Mouse (Mus musculus) midbrain, embryonic 14.5 days (tissue): ENCODE results near the gene Gm42715. TPM values are rescaled to one million over a fixed set of nuclear protein-coding genes. Genes with fewer than 3 reads are reported as not detected.
"Not testable (repeated sequence)": the region's sequence is repeated elsewhere in the genome, so short reads cannot be mapped to it uniquely, and the experiment has no call there.

Experiments
- ATAC-seq: fragments of 200-750 bp; cut with Nextera tagmentation; 2 replicates; pipeline ENCODE4 v1.8.0; 2017; ENCODE audit warnings: moderate number of reproducible peaks, moderate library complexity; ENCODE audit not compliant: low FRiP score, low TSS enrichment
- DNase-seq: peaks from one replicate; pipeline ENCODE4 v3.0.0-alpha.2; 2015
- H3K27ac ChIP-seq: fragments of 300-500 bp; sonication (generic); replicated peaks from 2 replicates; pipeline ENCODE4 v1.5.1; 2014; ENCODE audit warnings: mild to moderate bottlenecking, low read depth, low read length, moderate library complexity
- H3K27me3 ChIP-seq: fragments of 300-500 bp; sonication (generic); 2 replicates; pipeline ENCODE4 v1.6.1; 2014; ENCODE audit warnings: low read length, control low read depth, mixed read lengths; ENCODE audit not compliant: control insufficient read depth, insufficient read depth
- H3K36me3 ChIP-seq: fragments of 300-500 bp; sonication (generic); 2 replicates; pipeline ENCODE4 v1.6.1; 2014; ENCODE audit warnings: low read length, control low read depth; ENCODE audit not compliant: control insufficient read depth, insufficient read depth
- H3K4me1 ChIP-seq: fragments of 300-500 bp; sonication (generic); 2 replicates; pipeline ENCODE4 v1.6.1; 2014; ENCODE audit warnings: mild to moderate bottlenecking, antibody characterized with exemption, low read length, control low read depth; ENCODE audit not compliant: control insufficient read depth, insufficient read depth
- H3K4me2 ChIP-seq: fragments of 300-500 bp; sonication (generic); 2 replicates; pipeline ENCODE4 v1.6.1; 2014; ENCODE audit warnings: mild to moderate bottlenecking, low read length, moderate library complexity
- H3K4me3 ChIP-seq: fragments of 300-500 bp; sonication (generic); replicated peaks from 2 replicates; pipeline ENCODE4 v1.5.1; 2014; ENCODE audit warnings: low read depth, low read length
- H3K9ac ChIP-seq: fragments of 300-500 bp; sonication (generic); replicated peaks from 2 replicates; pipeline ENCODE4 v1.6.1; 2014; ENCODE audit warnings: mild to moderate bottlenecking, low read length, moderate library complexity
- H3K9me3 ChIP-seq: fragments of 300-500 bp; sonication (generic); 2 replicates; pipeline ENCODE4 v1.6.1; 2016; ENCODE audit warnings: low read length, control low read depth, mixed read lengths; ENCODE audit not compliant: control insufficient read depth
- WGBS: fragments of 180-500 bp; shearing (Covaris S2); extraction: QIAGEN DNeasy Blood & Tissue Kit; methylation state at CpG from one replicate; pipeline ENCODE4 v1.1.7; 2014; 5-methylcytosine and 5-hydroxymethylcytosine counted together
- polyA plus RNA-seq: library from polyadenylated mRNA; unstranded; fragments of >200 nt; fragmentation: Nextera tagmentation; extraction: Ambion mirVana; gene quantifications from 2 replicates; pipeline ENCODE4 v1.2.1, GENCODE M21; 2014

Gm42715 gene
- polyA plus RNA-seq, 1 experiment from 2014 or later = 20.8 TPM

- DNase-seq (no peak), ATAC-seq (no peak)
- peaks cover 32% of the 10 kb centered on the region for H3K4me1 ChIP-seq
- no peaks in the 10 kb centered on the region for H3K9me3 ChIP-seq
- H3K4me3 ChIP-seq = no peak overlapping the region
- H3K36me3 ChIP-seq = peaks cover 50% of the 10 kb centered on the region
- H3K9ac ChIP-seq = no peak overlapping the region
- H3K27ac ChIP-seq = no peak overlapping the region
- WGBS = 96% methylated on average over 11 of the region's 11 CpGs
- no peaks in the 10 kb centered on the region for H3K27me3 ChIP-seq
- no peak overlapping the region for H3K4me2 ChIP-seq
Measured at GRCm38 (mm10) chr7:127476336-127476735, 43.0 kb upstream of the Gm42715 start.

DNA sequence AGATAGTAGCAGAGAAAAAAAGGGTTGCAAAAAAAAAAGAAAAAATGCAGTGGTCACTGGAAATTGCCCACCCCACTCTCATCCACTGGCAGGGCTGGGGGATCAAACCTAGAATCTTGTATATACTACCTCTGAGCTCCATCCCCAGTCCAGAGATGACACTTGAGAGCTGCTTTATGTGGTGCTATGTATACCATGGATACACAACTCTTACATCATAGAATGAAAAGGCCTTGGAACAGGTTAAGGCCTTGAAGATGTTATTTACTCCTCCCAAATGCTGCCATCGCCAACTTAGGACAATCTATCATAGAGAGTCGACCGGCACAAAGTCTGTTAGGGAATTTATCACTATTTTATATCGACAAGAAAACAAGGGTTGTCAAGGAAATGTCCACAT, 42.5 kb upstream of the Gm42715 start:
- Histone ChIP-seq H3K4me1 (peaks cover 32% of the 10 kb centered on the region), H3K27me3 (no peaks in the 10 kb centered on the region), H3K36me3 (peaks cover 54% of the 10 kb centered on the region), H3K9me3 (no peaks in the 10 kb centered on the region), H3K4me3 (peak overlapping the region; percentile 94), H3K9ac (peak overlapping the region; percentile 43), H3K4me2 (peak overlapping the region; percentile 70), H3K27ac (peak overlapping the region; percentile 89)
- WGBS = 84% methylated on average over 4 of the region's 4 CpGs
- ATAC-seq (no peak), DNase-seq (no peak)

DNA sequence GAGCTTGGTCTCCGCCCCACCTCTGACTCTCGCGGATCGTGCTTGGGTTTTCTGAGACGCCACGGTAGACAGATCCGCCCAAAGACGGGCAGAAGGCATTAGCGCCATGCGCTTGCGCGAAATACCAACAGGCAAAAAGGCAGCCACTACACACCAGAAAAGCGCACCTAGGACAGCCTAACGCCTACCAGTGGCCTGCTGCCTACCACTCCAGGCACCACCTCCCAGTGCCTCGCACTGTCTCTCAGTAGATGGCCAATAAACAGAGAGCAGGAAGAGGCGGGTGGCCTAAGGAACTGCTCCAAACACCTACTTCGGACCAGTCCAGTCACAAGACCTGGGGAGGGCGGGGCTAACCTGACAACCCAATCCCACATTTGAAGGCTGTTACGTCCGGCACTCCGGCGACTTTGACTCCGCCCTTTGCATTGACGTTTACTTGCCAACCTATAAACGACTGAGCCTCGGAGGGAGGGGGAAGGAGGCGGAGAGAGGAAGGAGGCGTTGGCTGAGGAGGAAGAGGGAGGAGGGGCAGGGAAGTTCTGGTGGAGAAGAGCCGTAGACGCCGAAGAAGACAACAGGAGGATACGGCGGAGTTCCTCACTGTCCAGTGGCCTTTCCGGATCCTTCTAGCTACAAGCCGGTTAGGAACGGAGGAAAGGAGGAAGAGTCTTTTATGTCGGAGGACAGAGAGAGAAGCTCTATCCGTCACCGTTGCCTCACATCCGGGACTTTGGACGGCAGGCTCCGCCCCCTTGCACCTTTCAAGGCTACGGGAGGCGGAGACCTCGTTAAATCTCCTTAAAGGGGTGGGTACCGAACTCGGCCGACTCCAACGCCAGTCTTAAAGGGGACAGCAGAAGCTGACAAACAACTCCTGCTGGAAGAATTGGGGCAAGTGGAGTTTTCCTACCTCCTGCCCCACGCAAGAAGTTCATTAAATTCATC, 41.4 kb upstream of the Gm42715 start:
- peak overlapping the region; percentile 89 for H3K27ac ChIP-seq
- peak; percentile 93 for ATAC-seq
- DNase-seq = peak; percentile 100
- H3K36me3 ChIP-seq = peaks cover 65% of the 10 kb centered on the region
- under 1% methylated on average over 50 of the region's 50 CpGs for WGBS
- no peaks in the 10 kb centered on the region for H3K27me3 ChIP-seq
- H3K4me1 ChIP-seq = peaks cover 25% of the 10 kb centered on the region
- H3K9ac ChIP-seq = peak overlapping the region; percentile 94
- H3K4me2 ChIP-seq = peak overlapping the region; percentile 98
- peak overlapping the region; percentile 94 for H3K4me3 ChIP-seq
- H3K9me3 ChIP-seq = no peaks in the 10 kb centered on the region

GRCm38 (mm10) chr7:127478635-127479317, 40.6 kb upstream of the Gm42715 start, which contains the start of gene Fbrs:
Gene Fbrs (plus strand): TSS chr7:127479199.
- H3K27me3 ChIP-seq = no peaks in the 10 kb centered on the region
- peak within 1 kb of the TSS; percentile 89 for H3K27ac ChIP-seq
- H3K4me2 ChIP-seq = peak within 1 kb of the TSS; percentile 98
- H3K4me3 ChIP-seq = peak within 1 kb of the TSS; percentile 94
- ATAC-seq (peak; percentile 84), DNase-seq (peak; percentile 97)
- peaks cover 25% of the 10 kb centered on the region for H3K4me1 ChIP-seq
- WGBS = under 1% methylated on average over 62 of the region's 62 CpGs
- no peaks in the 10 kb centered on the region for H3K9me3 ChIP-seq
- H3K36me3 ChIP-seq = peaks cover 66% of the 10 kb centered on the region
- peak within 1 kb of the TSS; percentile 94 for H3K9ac ChIP-seq

GRCm38 (mm10) chr7:127479318-127480225, 39.8 kb upstream of the Gm42715 start:
- Histone ChIP-seq H3K4me1 (peaks cover 25% of the 10 kb centered on the region), H3K4me2 (peak overlapping the region; percentile 98), H3K27ac (peak overlapping the region; percentile 89), H3K27me3 (no peaks in the 10 kb centered on the region), H3K9ac (peak overlapping the region; percentile 94), H3K4me3 (peak overlapping the region; percentile 94), H3K9me3 (no peaks in the 10 kb centered on the region), H3K36me3 (peaks cover 66% of the 10 kb centered on the region)
- ATAC-seq = no peak
- peak; percentile 15 for DNase-seq
- 5% methylated on average over 48 of the region's 48 CpGs for WGBS

- Histone ChIP-seq H3K4me1 (peaks cover 25% of the 10 kb centered on the region), H3K9ac (peak overlapping the region; percentile 94; the same call in 1 of the 2 replicates), H3K4me2 (peak overlapping the region; percentile 98), H3K9me3 (no peaks in the 10 kb centered on the region), H3K36me3 (peaks cover 66% of the 10 kb centered on the region), H3K27ac (no peak overlapping the region), H3K4me3 (peak overlapping the region; percentile 94), H3K27me3 (no peaks in the 10 kb centered on the region)
- ATAC-seq (no peak), DNase-seq (no peak)
- 77% methylated on average over 2 of the region's 2 CpGs for whole genome bisulfite sequencing
Measured at GRCm38 (mm10) chr7:127480321-127480720, 39.1 kb upstream of the Gm42715 start.

DNA sequence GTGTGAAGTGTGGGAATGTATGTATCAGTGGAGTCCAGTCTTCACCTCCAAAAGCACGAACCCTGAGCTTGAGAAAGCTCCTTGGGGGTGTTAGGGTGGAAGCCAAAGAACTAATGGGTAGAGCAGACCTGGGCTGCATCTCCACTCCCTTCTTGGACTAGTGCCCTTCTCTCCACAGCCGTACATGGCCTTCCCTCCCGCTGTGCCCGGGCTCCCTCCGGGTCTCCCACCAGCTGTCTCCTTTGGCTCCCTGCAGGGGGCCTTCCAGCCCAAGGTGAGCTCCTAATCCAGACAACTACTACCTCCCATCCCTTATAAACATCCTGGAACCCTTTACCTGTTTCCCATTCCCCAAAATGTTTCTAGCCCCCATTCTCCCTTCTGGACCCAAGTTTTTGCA, 34.0 kb upstream of the Gm42715 start:
- Histone ChIP-seq H3K27ac (no peak overlapping the region), H3K9me3 (no peaks in the 10 kb centered on the region), H3K4me1 (peaks cover 9% of the 10 kb centered on the region), H3K27me3 (no peaks in the 10 kb centered on the region), H3K9ac (no peak overlapping the region), H3K4me2 (no peak overlapping the region), H3K4me3 (no peak overlapping the region), H3K36me3 (peaks cover 95% of the 10 kb centered on the region)
- no peak for DNase-seq
- 80% methylated on average over 5 of the region's 5 CpGs for WGBS
- no peak for ATAC-seq

DNA sequence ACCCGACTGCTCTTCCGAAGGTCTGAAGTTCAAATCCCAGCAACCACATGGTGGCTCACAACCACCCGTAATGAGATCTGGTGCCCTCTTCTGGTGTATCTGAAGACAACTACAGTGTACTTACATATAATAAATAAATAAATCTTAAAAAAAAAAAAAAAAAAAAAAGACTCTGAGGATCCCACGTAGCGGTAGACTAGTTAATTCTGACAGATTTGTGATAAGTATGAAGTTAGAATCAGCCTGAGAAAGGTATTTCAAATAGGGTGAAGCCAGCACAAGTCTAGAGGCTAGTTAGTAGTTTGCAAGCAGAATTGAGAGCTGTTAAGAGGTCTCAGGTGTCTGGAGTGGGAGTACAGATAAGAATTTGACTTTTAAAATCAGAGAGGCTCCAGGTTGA, 31.0 kb upstream of the Gm42715 start:
- H3K27me3 ChIP-seq, H3K9me3 ChIP-seq, H3K4me2 ChIP-seq, H3K27ac ChIP-seq, ATAC-seq, H3K4me3 ChIP-seq, H3K9ac ChIP-seq, DNase-seq, H3K4me1 ChIP-seq: not testable (repeated sequence)
- H3K36me3 ChIP-seq = peaks cover 87% of the 10 kb centered on the region
- WGBS = 89% methylated on average over 4 of the region's 5 CpGs
